Mouse (Mus musculus) Patski (cell line): ENCODE data around the gene Tmem141. TPM values are rescaled to one million over a fixed set of nuclear protein-coding genes. Genes with fewer than 3 reads are reported as not detected.

ENCODE experiments used
- ATAC-seq: fragments of 100-300 bp; one replicate; pipeline ENCODE4 v1.8.0; 2021
- CTCF ChIA-PET: fragments of 350-600 bp; sonication (Branson Sonifier 250); formaldehyde crosslinking; loops from one replicate; lab custom pipeline; 2022; ENCODE audit warnings: inconsistent platforms; lab: Charles Lee
- POLR2A ChIA-PET: fragments of 350-600 bp; sonication (Branson Sonifier 250); formaldehyde crosslinking; loops from one replicate; lab custom pipeline; 2022; ENCODE audit warnings: antibody characterized with exemption, inconsistent platforms; lab: Charles Lee
- DNase-seq: peaks from one replicate; pipeline ENCODE4 v3.0.0-alpha.2; 2011; ENCODE audit warnings: low read depth, low spot score
- H3K27me3 ChIP-seq: fragments of 371-371 bp; one replicate; pipeline ENCODE4 v1.5.1; 2021
- CTCF ChIP-seq: fragments of 100-300 bp; IDR thresholded peaks from one replicate; pipeline ENCODE4 v1.5.1; 2021
- in situ Hi-C: fragments of 300-500 bp; cut with MboI; formaldehyde crosslinking; loops from 3 replicates; pipeline ENCODE4 v1.11.1; 2018; ENCODE audit warnings: low pct_unique_long_range_greater_than_20kb, mixed read lengths
- polyA plus RNA-seq: library from polyadenylated mRNA; unstranded; gene quantifications from one replicate; pipeline ENCODE4 v1.2.3, GENCODE M21; 2021

The Tmem141 gene
- polyA plus RNA-seq, 1 experiment from 2014 or later, result 17.5 TPM

DNA sequence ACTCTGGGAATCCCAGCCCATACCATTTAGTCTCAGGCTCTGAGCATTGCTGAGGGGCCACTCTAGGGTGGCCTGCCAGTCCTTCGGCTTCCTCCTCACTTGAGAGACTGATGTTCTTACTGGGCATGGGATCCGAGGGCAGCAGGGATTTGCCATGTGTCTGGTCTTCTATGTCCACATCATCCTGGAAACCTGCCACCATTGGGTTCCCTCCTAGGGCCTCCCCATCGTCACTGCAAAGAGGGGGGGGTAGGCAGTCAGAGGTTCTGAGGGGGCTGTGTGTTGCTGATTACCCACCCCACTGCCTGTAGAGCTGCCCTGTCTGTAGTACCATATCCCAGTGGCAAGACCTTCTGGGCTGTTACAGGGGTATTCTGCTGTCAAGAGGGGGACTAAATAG is 36.2 kb downstream of the Tmem141 start:
- ATAC-seq (no peak), DNase-seq (no peak)
- CTCF ChIA-PET, result no interaction called here

DNA sequence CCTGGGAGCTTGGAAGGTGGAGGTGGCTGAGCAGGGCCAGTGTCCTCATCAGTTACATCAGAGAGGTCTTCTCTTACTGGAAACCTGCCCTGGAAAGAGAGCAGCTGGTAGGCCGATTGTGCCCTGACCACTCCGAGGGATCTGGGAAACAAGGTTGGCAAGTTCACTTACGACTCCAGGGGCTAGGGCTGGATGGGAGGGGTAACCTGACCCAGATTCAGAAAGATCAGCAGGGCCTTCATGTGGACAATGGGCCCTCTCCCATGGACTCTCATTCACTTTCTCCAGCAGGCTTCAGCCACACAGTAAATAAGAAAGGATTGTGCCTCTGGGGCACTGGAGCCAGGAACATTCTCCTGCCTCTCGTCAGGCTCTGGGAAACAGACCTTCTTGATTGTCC is 36.9 kb downstream of the Tmem141 start:
- no peak for ATAC-seq
- no peaks in the 10 kb centered on the region for H3K27me3 ChIP-seq
- no peak for DNase-seq
- ChIA-PET CTCF (no interaction called here), POLR2A (interaction anchor here (0.6 kb wide), 1 partner anchor 90 kb away, joined by 3 read pairs; no protein-coding TSS in a partner anchor)
- in situ Hi-C loops, result no loop called here
- no peak for TF ChIP-seq CTCF

More for the DNA sequence above, 36.2 kb downstream of the Tmem141 start:
- POLR2A ChIA-PET, result no interaction called here
- no peak for TF ChIP-seq CTCF
- no peaks in the 10 kb centered on the region for H3K27me3 ChIP-seq
- in situ Hi-C loops, result no loop called here

DNA sequence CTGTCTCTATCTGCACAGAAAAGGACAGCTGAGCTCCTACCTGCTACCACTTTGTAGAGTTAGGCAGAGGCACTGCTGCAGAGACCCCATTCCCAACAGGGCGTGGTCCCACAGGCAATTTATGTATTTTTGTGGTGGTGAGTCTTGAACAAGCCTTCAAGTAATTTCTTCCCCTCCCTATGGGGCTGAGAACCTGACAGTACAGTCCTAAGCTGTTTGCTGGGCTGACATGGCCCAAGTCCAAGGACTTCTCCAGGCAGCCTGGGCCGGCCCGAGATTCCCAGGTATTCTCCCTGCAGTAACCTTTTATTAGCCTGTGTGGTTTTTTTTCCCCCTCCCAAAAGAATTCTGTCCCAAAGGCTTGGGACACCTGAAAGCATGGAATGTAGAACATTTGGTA is 37.7 kb downstream of the Tmem141 start:
- CTCF ChIA-PET, result no interaction called here
- POLR2A ChIA-PET, result no interaction called here
- no peak for DNase-seq
- no peaks in the 10 kb centered on the region for H3K27me3 ChIP-seq
- TF ChIP-seq CTCF, result no peak
- in situ Hi-C loops, result no loop called here
- no peak for ATAC-seq

DNA sequence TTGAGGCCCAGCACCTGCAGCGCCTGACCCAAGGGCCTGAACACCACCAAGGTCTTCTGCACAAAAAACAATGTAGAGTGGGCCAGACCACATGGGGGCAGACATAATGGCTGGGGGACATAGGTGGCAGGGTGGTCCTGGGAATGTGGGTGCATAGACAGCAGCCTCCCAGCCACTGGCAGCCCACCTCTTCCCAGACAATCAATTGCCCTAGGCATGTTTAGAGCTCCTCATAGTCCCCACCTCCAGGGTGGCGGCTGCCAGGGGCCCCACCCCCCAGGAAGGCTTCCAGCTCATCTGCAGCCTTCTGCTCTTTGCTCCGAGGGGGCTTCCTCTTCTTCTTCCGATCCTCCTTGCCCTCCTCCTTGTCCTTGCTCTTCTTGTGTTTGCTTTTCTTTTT is 38.2 kb downstream of the Tmem141 start:
- H3K27me3 ChIP-seq, result no peaks in the 10 kb centered on the region
- no peak for DNase-seq
- TF ChIP-seq CTCF, result no peak
- in situ Hi-C loops, result no loop called here
- ChIA-PET POLR2A (no interaction called here), CTCF (no interaction called here)
- ATAC-seq, result no peak

DNA sequence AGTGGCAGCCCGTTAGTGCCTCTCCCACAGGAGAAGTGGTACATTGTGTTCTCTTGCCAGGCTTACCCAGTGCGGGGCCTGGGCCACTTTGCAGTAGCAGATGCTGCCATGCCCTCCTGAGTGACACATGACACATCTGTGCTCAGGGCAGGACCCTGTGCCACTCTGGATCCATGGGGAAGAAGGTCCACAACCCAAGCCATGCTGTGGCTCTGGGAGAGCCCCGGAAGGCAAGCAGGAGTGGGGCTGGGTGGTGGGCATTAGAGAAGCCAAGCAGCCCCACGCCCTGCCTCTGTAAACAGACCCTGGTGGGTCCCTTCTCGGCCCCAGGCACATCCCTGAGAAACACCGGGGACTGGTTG is 38.7 kb downstream of the Tmem141 start:
- ATAC-seq (no peak), DNase-seq (no peak)
- TF ChIP-seq CTCF, result no peak
- CTCF ChIA-PET, result no interaction called here
- in situ Hi-C loops, result no loop called here
- no peaks in the 10 kb centered on the region for H3K27me3 ChIP-seq
- POLR2A ChIA-PET, result no interaction called here

DNA sequence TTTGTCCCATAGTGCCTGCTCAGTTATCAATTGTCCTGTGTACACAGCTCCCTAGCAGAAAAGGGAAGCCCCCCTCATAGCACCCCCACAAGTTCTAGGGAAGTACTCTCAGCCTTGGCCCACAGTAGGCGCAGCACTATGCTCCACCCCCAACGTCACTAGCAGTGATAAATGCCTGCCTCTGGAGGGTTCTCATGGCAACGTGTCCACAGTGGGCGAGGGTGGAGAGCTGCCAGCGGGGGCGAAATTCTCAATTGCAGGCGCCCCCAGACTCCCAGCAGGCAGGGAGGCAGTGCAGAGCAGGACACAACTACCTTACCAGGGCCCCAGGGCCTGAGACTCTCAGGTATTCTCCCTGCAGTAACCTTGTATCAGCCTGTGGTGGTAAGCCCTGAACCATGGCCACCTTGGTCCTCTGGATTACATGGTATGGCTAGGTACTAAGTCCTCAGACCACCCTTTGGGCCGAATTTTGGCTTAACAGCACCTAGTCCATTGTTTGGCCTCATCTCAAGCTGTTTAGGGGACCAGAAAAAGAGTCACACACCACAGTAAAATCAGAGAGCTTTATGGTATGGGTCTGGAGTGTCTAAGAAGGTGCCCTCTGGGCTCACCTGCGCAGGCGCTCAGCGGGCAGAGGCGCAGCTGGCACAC is 39.2 kb downstream of the Tmem141 start:
- ATAC-seq, result no peak
- in situ Hi-C loops, result no loop called here
- DNase-seq, result no peak
- no peaks in the 10 kb centered on the region for H3K27me3 ChIP-seq
- TF ChIP-seq CTCF, result no peak
- CTCF ChIA-PET, result interaction anchor here (0.8 to 3.2 kb wide), 8 partner anchors 9 to 38 kb away, joined by 3 to 30 read pairs (median 4); partner anchors contain the start of genes Edf1 and Rabl6
- POLR2A ChIA-PET, result interaction anchor here (0.8 kb wide), 1 partner anchor 26 kb away, joined by 3 read pairs; no protein-coding TSS in a partner anchor

DNA sequence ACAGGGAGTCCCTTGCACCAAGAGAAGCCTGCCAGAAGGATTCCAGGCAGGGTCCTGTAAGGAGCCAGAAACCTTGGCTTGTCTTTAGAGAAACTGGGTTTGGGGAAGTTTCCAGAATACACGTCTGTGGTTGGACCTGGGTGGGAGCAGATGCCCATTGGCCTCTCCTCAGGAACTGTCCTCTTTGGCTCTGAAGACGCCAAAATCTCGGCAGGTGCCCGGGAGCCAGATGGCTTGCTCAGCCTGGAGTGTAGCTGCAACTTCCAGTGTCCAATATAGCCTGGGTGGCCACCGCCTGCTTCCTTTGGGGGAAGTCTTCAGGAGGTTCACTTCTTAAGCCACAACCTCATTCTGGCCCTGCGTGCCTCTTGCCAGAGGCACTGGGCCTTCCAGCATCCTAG is 39.9 kb downstream of the Tmem141 start:
- POLR2A ChIA-PET, result interaction anchor here (0.8 to 1.3 kb wide), 2 partner anchors 24 to 27 kb away, joined by 3 to 6 read pairs; partner anchors contain the start of gene Edf1
- TF ChIP-seq CTCF, result no peak
- DNase-seq (no peak), ATAC-seq (no peak)
- H3K27me3 ChIP-seq, result no peaks in the 10 kb centered on the region
- CTCF ChIA-PET, result interaction anchor here (0.8 to 3.2 kb wide), 11 partner anchors 10 to 152 kb away, joined by 3 to 30 read pairs (median 4); partner anchors contain the start of genes Edf1 and Rabl6
- in situ Hi-C loops, result no loop called here

DNA sequence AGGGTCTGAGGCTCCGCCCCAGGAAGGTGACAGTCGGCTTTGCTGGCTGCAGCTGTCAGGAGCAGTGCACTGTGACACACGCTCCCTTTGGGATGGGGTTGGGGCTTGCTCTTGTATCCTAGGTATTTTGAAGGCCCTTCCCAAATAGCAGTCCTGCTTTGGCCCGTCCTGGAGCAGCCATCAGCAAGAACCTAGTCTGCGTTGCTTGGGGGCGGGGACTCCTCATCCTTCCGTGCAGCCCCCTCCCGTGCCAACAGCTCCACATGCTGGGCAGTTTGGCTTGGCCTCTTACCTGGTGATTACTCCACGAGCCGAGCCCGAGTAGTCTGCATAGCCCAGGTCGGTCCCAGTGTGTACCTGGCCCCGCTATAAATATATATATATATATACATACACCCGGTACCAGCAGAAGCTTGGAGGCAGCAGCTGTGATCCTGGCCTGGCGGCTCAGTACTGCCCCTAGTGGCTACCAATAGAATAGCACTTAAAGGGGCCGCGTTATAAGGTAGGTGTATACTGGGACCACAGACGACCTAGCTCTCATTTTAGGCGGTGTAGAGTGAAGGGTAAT is 40.4 kb downstream of the Tmem141 start, which contains the start of gene Ajm1:
TSS of gene Ajm1 (minus strand) at position 464 of the 571 bp plus-strand sequence.
- no peaks in the 10 kb centered on the region for H3K27me3 ChIP-seq
- in situ Hi-C loops, result no loop called here
- no peak for TF ChIP-seq CTCF
- ChIA-PET CTCF (interaction anchor here (0.7 to 3.2 kb wide), 13 partner anchors 9 to 152 kb away, joined by 3 to 30 read pairs (median 4); partner anchors contain the start of genes Edf1 and Rabl6), POLR2A (interaction anchor here (0.8 to 1.3 kb wide), 2 partner anchors 24 to 27 kb away, joined by 3 to 6 read pairs; partner anchors contain the start of gene Edf1)
- ATAC-seq, result peak; percentile 64
- DNase-seq, result no peak

DNA sequence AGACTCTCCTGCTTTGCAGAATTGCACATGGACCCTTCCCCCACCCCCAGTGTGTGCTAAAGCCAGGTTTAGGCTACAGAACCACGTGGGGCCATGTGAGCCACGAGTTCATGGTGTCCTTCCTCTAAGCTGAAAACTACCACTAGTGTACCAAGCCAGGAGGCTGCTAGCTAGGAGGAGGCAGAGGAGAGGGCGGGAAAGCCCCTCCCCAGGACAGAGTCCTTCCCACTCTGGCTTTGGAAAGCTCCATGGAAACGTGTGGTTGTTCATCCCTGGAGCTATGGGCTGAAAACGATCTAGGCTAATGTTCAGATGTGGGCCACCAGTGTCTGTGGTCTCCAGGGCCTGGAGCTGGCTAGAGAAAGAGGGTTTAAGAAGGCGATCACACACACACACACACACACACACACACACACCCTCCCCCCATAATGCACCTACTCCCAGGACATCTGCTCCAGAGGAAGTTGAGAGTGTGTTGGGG is 41.1 kb downstream of the Tmem141 start:
- in situ Hi-C loops, result no loop called here
- ATAC-seq (no peak), DNase-seq (no peak)
- H3K27me3 ChIP-seq, result no peaks in the 10 kb centered on the region
- no peak for TF ChIP-seq CTCF
- ChIA-PET POLR2A (interaction anchor here (0.5 to 1.3 kb wide), 3 partner anchors 23 to 829 kb away, joined by 3 to 6 read pairs (median 4); partner anchors contain the start of genes Edf1 and Inpp5e), CTCF (interaction anchor here (0.7 to 3.2 kb wide), 9 partner anchors 11 to 151 kb away, joined by 3 to 30 read pairs (median 4); partner anchors contain the start of gene Edf1)

DNA sequence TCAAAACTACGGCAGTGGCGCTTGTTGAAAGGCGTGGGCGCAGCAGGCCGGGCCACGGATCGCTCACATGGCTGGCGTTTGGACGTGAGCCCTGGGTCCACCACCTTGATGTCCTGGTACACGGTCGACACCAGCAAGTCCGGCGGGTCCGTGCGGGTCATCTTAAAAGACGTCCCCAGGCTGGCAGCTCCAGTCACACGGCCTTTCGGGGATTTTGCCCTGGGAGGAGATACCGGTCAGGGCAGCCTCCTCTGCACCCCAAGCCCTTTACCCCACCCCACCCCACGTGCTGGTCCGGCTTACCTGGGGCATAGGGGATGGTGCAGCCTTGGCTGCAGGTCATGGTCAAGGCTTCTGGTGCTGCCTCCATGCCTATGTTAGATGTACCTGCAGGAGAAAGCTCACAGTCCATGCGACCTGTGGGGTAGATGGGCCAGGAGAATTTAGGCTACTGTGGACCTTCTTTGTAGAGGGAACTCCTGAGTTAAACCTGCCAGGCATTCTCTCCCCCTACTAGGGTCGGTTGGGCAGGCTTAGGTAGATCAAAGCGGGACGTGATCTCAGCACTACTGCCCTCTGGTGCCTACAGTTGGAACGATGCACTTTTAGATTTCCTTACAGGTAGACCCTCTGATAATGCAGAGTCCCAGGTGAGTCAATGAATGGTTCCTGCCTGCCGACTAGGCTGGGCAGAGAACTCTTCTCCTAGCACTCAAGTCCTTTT is 41.9 kb downstream of the Tmem141 start:
- CTCF ChIA-PET, result interaction anchor here (0.7 to 3.2 kb wide), 3 partner anchors 12 to 73 kb away, joined by 3 to 30 read pairs (median 10); no protein-coding TSS in a partner anchor
- POLR2A ChIA-PET, result interaction anchor here (0.9 kb wide), 1 partner anchor 27 kb away, joined by 3 read pairs; no protein-coding TSS in a partner anchor
- H3K27me3 ChIP-seq, result no peaks in the 10 kb centered on the region
- in situ Hi-C loops, result no loop called here
- DNase-seq (no peak), ATAC-seq (no peak)
- no peak for TF ChIP-seq CTCF
